Mouse (Mus musculus) gonadal fat pad, adult 2 months (tissue): ENCODE measurements around the gene Srebf2. TPM values are rescaled to one million over a fixed set of nuclear protein-coding genes. Genes with fewer than 3 reads are reported as not detected.

Experiments used
- DNase-seq: peaks from one replicate; pipeline ENCODE4 v3.0.0-alpha.2; 2012; ENCODE audit warnings: low read depth
- polyA plus RNA-seq: library from polyadenylated mRNA; depleted of rRNA; stranded (reverse); fragments of >200 nt; gene quantifications from 2 replicates; pipeline ENCODE4 v1.2.3, GENCODE M21; 2012

Gene Srebf2
- polyA plus RNA-seq, 1 experiment: 135 TPM

GRCm38 (mm10) chr15:82156902-82157301 is 9.9 kb downstream of the Srebf2 start:
- DNase-seq: no peak

- no peak for DNase-seq
Measured at GRCm38 (mm10) chr15:82158243-82159035, 11.5 kb downstream of the Srebf2 start.

- DNase-seq: no peak
Measured at GRCm38 (mm10) chr15:82159471-82159870, 12.5 kb downstream of the Srebf2 start.

- peak; percentile 97 for DNase-seq
Measured at GRCm38 (mm10) chr15:82160731-82161640, 14.0 kb downstream of the Srebf2 start.

GRCm38 (mm10) chr15:82161965-82162600 is 15.1 kb downstream of the Srebf2 start:
- DNase-seq: no peak

- DNase-seq: no peak
Measured at GRCm38 (mm10) chr15:82163356-82164060, 16.5 kb downstream of the Srebf2 start.

DNA sequence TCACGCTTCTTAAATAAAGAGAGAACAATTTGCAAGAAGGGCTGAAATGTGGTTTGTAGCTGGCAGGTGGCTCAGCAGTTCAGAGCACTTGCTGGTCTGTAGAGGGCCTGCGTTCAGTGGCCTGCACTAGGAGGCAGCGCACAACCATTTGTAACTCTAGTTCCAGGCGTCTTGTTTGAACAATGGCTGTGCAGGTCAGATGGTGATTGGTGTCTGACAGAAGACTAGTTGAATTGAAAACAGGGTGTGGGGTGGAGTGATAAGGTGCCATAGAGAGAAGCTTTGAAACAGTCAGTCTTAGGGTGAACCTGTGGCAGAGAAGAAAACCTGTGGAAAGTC is 17.0 kb downstream of the Srebf2 start:
- DNase-seq: no peak

DNA sequence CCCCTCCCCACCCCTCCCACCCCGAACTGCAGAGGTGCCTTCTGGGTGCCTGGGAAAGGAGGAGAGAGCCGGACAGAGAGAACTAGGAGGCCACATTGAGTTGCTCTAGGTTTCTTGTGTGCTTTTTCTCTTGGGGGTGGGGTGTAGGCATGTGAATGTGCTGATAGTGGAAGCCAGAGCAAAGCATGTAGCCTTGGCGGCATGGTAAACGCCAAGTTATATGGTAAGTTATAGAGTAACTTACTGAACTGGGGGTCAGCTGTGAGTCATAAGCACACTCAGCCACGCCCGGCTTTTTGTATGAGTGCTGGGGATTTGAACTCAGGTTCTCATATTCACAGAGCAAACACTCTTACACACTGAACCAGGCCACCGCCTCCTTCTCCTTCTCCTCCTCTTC is 17.5 kb downstream of the Srebf2 start:
- no peak for DNase-seq

DNA sequence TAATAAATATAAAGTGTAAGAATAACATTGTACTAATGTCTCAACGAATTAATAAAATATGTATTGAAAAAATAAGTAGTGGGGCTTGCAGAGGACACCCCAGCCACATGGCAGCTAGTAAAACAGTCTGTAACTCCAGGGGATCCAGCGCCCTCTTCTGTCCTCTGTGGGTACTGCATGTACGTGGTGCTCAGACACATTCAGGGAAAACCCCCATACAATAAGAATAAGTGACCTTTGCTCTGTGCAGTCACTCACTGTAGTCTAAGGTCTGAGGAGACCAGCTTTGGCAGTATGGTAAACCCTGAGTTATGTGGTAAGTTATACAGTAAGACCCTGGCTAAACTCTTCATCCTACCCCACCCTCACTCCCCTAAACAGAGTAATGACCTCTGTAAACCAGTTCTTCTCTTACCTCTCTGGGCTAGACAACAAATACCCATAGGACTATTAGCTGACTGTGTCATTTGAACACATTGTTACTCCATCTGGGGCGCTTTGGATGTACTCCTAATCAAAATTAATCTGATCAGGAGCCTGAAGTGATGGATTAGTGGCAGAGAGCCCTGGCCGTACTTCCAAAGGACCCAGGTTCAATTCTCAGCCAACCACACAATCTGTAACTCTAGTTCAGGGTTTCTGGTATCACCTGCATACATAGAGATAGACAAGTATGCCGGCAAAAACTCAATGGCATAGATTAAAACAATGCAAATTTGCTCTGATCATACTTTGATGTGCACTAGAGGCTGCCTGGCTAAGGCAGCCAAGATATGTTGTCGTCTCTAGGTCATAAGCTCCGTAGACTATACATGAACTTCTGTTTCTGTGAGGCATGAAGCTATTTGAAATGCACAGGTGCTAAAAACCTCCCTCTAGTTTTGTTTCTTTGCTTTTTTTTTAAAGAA is 18.6 kb downstream of the Srebf2 start:
- no peak for DNase-seq

GRCm38 (mm10) chr15:82166240-82167100 is 19.5 kb downstream of the Srebf2 start:
- no peak for DNase-seq

- no peak for DNase-seq
Measured at GRCm38 (mm10) chr15:82167201-82168168, 20.5 kb downstream of the Srebf2 start.

DNA sequence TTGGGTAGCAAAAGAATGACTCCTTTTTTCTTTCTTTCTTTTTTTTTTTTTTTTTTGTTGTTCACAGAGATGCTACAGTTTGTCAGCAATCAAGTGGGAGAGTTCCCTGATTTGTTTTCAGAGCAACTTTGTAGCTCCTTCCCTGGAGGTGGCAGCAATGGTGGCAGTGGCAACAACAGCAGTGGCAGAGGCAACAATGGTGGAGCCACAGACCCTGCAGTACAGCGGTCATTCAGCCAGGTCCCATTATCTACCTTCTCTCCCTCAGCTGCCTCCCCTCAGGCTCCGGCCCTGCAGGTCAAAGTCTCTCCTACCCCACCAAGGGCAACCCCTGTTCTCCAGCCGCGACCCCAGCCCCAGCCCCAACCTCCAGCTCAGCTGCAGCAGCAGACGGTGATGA is 22.7 kb downstream of the Srebf2 start:
- no peak for DNase-seq

DNA sequence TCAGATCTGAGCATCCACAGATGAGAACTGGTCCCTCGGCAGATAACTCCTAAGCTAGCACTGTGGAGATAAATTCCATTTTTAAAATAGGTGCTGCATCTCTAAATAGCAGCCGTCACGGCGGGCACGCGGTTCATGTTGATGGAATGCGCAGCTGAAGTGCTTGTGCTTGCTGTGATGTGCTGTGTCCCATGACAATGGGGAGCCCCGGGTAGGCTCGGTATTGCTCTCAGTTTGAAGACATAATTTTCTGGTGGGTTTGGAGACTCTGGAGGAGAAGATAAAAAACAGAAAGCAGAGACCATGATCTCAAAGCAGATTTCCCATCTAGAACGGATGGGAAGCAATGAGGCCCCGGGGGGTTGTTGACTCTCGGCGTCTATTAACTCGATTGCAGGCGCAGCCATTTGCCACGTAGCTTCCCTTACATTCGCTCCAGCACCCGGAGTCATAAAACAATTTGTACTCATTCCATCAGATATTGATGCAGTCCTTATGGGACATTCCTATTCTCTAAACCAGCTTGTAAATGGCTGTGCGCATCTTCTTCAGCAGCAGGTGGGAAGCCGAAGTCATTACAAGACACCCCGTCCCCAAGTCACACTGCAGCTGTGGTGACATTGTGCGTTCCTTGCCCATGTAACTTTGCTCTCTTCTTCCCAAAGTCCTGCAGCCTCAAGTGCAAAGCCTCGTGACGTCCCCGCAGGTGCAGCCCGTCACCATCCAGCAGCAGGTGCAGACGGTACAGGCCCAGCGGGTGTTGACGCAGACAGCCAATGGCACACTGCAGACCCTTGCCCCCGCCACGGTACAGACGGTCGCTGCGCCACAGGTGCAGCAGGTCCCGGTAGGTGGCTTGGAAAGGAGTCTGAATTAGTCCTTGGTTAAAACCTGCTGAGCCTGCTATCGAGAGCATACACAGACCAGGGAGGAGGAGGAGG is 23.7 kb downstream of the Srebf2 start:
- no peak for DNase-seq

DNA sequence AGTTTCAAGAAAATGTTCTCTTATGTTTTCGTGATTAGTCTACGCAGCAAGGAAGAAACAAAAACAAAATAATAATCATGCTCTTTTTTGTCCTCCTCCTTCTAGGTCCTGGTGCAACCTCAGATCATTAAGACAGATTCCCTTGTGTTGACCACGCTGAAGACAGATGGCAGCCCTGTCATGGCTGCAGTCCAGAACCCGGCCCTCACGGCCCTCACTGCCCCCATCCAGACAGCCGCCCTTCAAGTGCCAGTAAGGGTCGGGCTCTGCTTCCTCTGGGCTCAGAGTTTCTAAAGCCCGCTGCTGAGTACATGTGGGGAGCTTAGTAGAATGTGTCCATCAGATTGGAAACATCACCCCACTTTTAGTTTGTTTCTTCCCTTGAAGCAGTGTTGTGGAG is 25.7 kb downstream of the Srebf2 start:
- no peak for DNase-seq

- DNase-seq: no peak
Measured at GRCm38 (mm10) chr15:82175091-82175490, 28.1 kb downstream of the Srebf2 start.

DNA sequence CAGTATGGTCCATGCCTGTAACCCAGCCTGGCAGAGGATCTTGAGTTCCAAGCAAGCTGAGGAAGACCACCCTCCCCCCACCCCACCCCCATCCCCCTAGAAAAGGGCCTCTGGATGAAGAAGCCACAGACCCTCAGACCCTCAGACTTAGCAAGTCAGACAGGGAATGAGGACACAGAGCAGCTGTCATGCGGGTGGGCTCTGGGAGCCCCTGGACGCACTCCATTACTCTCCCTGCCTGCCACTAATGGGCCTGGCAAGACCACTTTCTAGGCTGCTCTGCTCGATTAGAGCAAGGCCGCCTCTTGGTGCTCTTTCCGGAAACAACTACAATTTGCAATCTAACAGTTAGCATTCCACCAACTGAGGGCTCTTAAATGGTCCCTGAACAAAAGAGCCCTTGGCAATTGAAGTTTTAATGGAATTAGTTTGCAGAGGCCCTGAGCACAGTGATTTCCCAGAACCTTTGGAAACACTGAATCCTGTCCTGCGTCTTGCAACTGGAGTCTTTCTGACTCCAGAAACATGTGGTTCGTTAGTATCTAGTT is 30.8 kb downstream of the Srebf2 start:
- no peak for DNase-seq

- DNase-seq: no peak
Measured at GRCm38 (mm10) chr15:82181131-82181530, 34.1 kb downstream of the Srebf2 start.
